Mouse (Mus musculus) E14TG2a.4 (cell line): ENCODE results near the gene Adcyap1r1.

ENCODE experiments used
- H3K27me3 ChIP-seq: 2 replicates; pipeline ENCODE4 v1.6.1; 2014; ENCODE audit warnings: low read length, control low read depth; ENCODE audit not compliant: insufficient read depth
- H3K36me3 ChIP-seq: 2 replicates; pipeline ENCODE4 v1.6.1; 2014; ENCODE audit warnings: low read length, control low read depth; ENCODE audit not compliant: insufficient read depth
- H3K4me1 ChIP-seq: replicated peaks from 2 replicates; pipeline ENCODE4 v1.6.1; 2014; ENCODE audit warnings: low read depth, low read length, control low read depth
- H3K4me3 ChIP-seq: replicated peaks from 2 replicates; pipeline ENCODE4 v1.5.1; 2014; ENCODE audit warnings: mild to moderate bottlenecking, low read length
- H3K9me3 ChIP-seq: 2 replicates; pipeline ENCODE4 v1.6.1; 2014; ENCODE audit warnings: low read length, control low read depth
- CTCF ChIP-seq: conservative IDR thresholded peaks from 2 replicates; pipeline ENCODE4 v1.5.1; 2014; ENCODE audit warnings: low read length
- NANOG ChIP-seq: IDR thresholded peaks from 2 replicates; pipeline ENCODE4 v1.6.1; 2014; ENCODE audit warnings: borderline replicate concordance, low read length, mixed read lengths
- POU5F1 ChIP-seq: IDR thresholded peaks from 2 replicates; pipeline ENCODE4 v1.6.1; 2014; ENCODE audit warnings: low read length, borderline replicate concordance

Adcyap1r1 gene

DNA sequence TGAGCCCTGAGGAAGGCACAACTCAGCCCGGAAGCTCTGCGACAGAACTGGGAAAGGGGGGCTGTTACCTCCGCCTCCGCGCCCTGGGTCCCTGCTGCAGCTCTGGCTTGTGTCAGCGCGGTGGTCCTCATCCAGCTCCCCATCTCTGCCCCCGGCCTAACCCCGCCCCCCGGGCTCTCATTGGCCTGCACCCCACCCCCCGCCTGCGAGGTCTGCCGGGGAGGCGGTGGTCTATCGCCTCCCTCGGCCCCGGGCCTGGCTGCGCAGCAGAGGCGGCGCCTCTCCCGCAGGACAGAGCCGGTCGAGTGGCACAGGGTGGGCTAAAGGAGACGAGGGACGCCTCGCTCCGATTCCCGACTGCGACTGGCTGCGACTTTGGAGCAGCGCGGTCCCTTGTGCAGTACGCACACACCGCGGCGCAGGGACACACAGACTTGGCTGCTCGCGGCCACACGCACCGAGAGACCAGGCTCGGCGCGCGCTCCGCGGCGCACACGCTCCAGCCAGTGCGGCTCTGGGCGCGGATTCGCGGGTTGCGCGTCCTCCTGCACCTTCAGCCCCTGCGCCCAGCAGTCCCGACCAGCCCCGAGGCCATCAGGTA lies at the start of gene Adcyap1r1:
TSS of gene Adcyap1r1 (plus strand) at position 208 of the 601 bp plus-strand sequence.
- peak within 1 kb of the TSS; percentile 85 for H3K4me3 ChIP-seq
- H3K4me1 ChIP-seq: peaks cover 13% of the 10 kb centered on the region
- TF ChIP-seq NANOG (no peak), CTCF (no peak), POU5F1 (no peak)
- no peaks in the 10 kb centered on the region for H3K36me3 ChIP-seq
- H3K27me3 ChIP-seq: peaks cover 89% of the 10 kb centered on the region
- no peaks in the 10 kb centered on the region for H3K9me3 ChIP-seq

DNA sequence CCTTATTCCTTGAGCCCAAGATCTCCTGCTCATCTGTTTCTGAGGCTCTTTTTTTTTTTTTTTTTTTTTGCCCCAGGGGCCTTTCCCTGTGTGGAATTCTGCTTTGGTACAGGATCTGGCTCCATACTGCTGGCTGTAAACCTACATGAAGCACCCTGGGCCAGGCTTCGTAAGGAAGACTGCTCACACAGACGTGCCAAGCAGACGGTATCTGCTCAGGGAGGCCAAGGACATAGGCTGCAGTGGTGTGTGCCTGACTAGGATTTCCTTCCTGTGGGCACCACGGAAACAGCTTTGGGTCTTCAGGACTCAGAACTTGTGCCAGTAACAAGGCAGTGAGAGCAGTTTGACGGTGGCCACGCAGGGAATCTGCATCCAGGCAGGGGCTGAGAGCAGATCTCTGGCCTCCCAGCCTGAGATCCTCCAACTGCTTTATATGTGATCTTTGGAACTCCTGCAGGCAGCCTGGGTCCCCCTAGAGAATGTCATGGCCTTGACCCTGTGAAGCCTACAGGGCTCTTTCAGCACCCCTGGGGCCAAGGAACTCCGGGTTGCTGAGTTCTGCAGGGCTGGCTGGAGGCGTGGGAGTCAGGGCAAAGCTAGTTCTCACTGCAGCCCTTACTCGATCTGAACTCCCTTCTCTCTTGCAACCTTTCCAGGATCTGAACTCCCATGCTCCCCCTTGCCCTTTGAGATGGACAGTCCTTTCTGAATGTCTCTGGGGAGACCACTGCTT lies 49.6 kb upstream of the Adcyap1r1 start:
- Histone ChIP-seq H3K4me1 (no peaks in the 10 kb centered on the region), H3K36me3 (no peaks in the 10 kb centered on the region)
- TF ChIP-seq NANOG: no peak
- no peak for TF ChIP-seq POU5F1
- no peak for TF ChIP-seq CTCF

DNA sequence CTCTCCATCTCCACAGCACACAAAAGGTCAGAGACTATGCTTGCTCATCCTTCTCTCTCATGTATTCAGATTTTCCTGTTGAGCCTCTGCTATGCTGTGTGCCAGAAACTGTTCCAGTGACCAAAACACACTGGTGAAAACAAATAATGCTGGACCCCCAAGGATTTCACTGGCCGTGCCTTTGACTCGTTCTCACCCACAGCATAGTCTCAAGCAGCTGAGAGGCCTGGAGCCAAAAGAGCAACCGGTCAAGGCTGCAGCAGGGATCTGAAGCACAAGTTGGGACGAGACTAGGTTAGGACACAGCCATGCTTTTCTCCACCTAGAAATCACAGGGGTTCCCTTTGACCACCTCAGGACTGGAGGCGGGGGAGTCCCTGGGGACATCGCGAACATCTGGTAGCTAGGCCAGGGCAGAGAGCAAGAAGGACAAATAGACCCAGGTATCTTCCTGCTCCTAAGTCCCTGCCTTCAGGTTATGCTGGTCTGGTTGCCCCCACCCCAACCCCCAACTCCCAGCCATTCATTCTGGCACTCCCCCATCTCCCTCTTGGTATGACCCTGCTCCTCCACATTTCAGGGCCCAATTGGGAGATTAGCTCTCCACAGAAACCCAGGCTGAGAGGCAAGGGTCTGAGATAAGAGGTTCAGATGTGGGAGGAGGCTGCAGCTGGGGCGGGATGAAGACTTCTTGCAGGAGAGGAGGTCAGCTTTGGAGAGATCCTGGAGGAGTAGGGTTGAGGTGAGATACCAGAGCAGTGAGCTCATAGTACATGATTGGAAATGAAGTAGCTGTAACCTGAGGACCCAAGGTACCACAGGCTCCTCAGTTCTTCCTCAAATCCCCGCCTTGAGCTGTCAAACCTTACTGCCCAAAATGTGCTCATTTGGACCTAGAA lies 48.1 kb upstream of the Adcyap1r1 start:
- Histone ChIP-seq H3K36me3 (no peaks in the 10 kb centered on the region), H3K27me3 (0 out of 2 replicates have a peak, but pooled peaks cover 4% of the 10 kb centered on the region), H3K4me1 (no peaks in the 10 kb centered on the region), H3K9me3 (no peaks in the 10 kb centered on the region), H3K4me3 (no peak overlapping the region)
- TF ChIP-seq POU5F1: no peak
- TF ChIP-seq NANOG: no peak
- TF ChIP-seq CTCF: no peak

More for the DNA sequence above, 49.6 kb upstream of the Adcyap1r1 start:
- Histone ChIP-seq H3K9me3 (no peaks in the 10 kb centered on the region), H3K27me3 (0 out of 2 replicates have a peak, but pooled peaks cover 7% of the 10 kb centered on the region), H3K4me3 (no peak overlapping the region)

DNA sequence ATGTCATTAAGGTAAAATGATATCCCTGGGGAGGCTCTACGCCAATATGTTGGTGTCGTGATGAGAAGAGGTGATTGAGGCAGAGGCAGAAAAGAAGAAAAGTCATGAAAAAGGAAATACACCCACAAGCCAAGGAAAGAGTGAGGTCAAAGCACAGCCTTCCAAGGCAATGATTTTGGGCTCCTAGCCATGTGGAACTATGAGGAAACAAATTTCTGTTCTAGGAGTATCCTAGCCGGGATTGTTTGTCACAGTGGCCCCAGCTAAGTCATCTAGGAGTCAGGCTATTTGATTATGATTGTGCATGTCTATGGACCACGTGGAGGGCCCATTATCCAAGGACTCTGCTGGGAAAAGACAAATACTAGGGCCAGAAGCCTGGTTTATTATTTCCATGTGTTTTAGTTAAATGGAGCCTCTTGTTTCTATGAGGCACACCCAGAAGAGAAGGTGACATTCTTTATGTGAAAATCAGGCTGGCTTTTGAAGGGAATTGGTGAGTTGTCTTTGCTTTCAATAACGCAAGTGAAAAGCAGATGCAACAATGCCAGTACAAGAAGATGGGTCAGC lies 47.3 kb upstream of the Adcyap1r1 start:
- H3K4me3 ChIP-seq: no peak overlapping the region
- 0 out of 2 replicates have a peak, but pooled peaks cover 4% of the 10 kb centered on the region for H3K27me3 ChIP-seq
- no peak for TF ChIP-seq POU5F1
- TF ChIP-seq NANOG: no peak
- TF ChIP-seq CTCF: no peak
- no peaks in the 10 kb centered on the region for H3K9me3 ChIP-seq
- H3K4me1 ChIP-seq: no peaks in the 10 kb centered on the region
- no peaks in the 10 kb centered on the region for H3K36me3 ChIP-seq

DNA sequence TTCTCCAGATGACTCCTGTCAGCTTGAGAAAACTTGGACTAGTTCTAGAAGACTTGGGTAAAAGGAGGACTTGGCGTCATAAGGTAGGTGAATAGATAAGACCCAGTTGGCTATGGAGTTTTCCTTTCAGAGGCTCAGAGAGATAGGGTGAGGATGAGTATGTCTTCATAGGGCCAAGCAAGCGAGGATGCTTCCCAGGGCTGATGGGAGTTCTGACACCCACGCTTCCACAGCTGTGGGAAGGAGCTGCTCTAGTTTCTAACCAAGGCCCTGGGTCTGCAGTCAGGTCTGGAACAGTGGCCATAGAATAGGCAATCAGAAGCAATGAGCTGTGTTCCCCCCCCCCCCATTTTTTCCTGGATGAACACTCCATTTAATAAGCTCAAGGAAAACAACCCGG lies 44.4 kb upstream of the Adcyap1r1 start:
- Histone ChIP-seq H3K4me3 (no peak overlapping the region), H3K4me1 (no peaks in the 10 kb centered on the region), H3K36me3 (no peaks in the 10 kb centered on the region), H3K9me3 (no peaks in the 10 kb centered on the region), H3K27me3 (0 out of 2 replicates have a peak, but pooled peaks cover 6% of the 10 kb centered on the region)
- no peak for TF ChIP-seq CTCF
- no peak for TF ChIP-seq NANOG
- TF ChIP-seq POU5F1: no peak

DNA sequence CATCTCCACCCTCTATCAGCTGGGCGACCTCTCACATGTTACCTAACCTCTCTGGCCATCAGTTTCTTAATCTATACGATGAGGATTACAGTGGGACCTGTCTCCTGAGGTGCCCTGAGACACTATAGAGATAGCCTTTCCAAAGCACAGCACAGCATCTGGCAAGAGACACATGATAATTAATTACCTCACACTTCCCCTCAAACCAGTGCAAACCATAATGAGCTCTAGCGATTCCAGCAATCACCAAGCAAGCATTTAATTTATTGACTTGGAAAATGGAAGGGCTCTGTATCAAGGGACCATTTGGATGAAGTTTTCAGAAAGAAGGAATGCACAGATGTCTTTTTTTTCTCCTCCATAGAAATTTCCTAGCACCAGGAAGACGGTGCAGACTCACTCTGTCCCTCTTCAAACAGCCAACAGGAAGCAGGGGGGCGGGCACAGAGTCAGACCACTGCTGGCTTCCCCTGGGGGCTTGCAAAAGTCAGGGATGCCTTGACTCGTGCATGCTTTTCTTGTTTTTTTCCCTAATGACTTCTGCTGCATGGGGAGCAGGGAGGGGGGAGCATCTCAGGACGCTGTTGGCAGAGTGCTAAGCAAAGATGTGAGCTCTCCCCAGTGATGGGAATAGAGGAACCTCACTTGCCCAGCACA lies 41.5 kb upstream of the Adcyap1r1 start:
- H3K27me3 ChIP-seq: 0 out of 2 replicates have a peak, but pooled peaks cover 7% of the 10 kb centered on the region
- H3K4me1 ChIP-seq: no peaks in the 10 kb centered on the region
- no peaks in the 10 kb centered on the region for H3K36me3 ChIP-seq
- H3K9me3 ChIP-seq: no peaks in the 10 kb centered on the region
- H3K4me3 ChIP-seq: no peak overlapping the region
- no peak for TF ChIP-seq NANOG
- no peak for TF ChIP-seq CTCF
- no peak for TF ChIP-seq POU5F1

DNA sequence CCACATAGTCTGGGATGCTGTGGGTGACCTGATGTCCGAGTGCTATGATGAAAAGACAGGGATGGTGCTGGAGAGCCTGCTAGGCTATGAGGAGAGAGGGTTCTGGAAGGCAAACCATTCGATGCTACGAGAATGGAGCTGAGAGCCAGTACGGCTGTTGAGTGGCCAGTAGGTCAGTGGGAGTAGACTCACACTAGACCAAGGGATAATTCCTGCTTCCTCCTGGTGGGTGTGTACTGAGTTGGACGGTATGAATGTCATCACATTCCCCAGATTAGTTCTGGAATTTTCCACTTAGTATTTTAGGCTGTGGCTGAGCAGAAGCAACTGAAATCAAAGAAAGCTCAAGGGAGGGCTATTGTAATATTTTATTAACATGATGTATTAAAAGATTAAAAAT lies 40.8 kb upstream of the Adcyap1r1 start:
- H3K4me3 ChIP-seq: no peak overlapping the region
- 0 out of 2 replicates have a peak, but pooled peaks cover 7% of the 10 kb centered on the region for H3K27me3 ChIP-seq
- no peaks in the 10 kb centered on the region for H3K4me1 ChIP-seq
- no peaks in the 10 kb centered on the region for H3K36me3 ChIP-seq
- TF ChIP-seq POU5F1 (no peak), NANOG (no peak), CTCF (no peak)
- H3K9me3 ChIP-seq: no peaks in the 10 kb centered on the region
